Mouse (Mus musculus) stomach, postnatal 0 days (tissue): ENCODE measurements at regions not wholly inside any gene's neighbourhood (a gene's known extent, or its start where the extent isn't known, plus 50 kb on each side); places are given as distances from the start of the nearest gene placed in this dataset.

Experiments used
- ATAC-seq: fragments of 200-750 bp; cut with Nextera tagmentation; 2 replicates; pipeline ENCODE4 v1.8.0; 2017; ENCODE audit not compliant: low FRiP score, low TSS enrichment
- DNase-seq: peaks from one replicate; pipeline ENCODE4 v3.0.0-alpha.2; 2016; ENCODE audit warnings: low spot score
- H3K27ac ChIP-seq: fragments of 300-500 bp; sonication (generic); replicated peaks from 2 replicates; pipeline ENCODE4 v1.5.1; 2014; ENCODE audit warnings: mild to moderate bottlenecking, control low read depth
- H3K27me3 ChIP-seq: fragments of 300-500 bp; sonication (generic); 2 replicates; pipeline ENCODE4 v1.6.1; 2014; ENCODE audit warnings: low read length; ENCODE audit not compliant: control insufficient read depth, insufficient read depth
- H3K36me3 ChIP-seq: fragments of 300-500 bp; sonication (generic); 2 replicates; pipeline ENCODE4 v1.6.1; 2014; ENCODE audit warnings: low read length, mixed read lengths; ENCODE audit not compliant: control insufficient read depth, insufficient read depth
- H3K4me1 ChIP-seq: fragments of 300-500 bp; sonication (generic); replicated peaks from 2 replicates; pipeline ENCODE4 v1.6.1; 2014; ENCODE audit warnings: antibody characterized with exemption; ENCODE audit not compliant: control insufficient read depth, insufficient read depth
- H3K4me2 ChIP-seq: fragments of 300-500 bp; sonication (generic); replicated peaks from 2 replicates; pipeline ENCODE4 v1.6.1; 2014; ENCODE audit warnings: low read depth, mild to moderate bottlenecking, control low read depth, moderate library complexity
- H3K4me3 ChIP-seq: fragments of 300-500 bp; sonication (generic); 2 replicates; pipeline ENCODE4 v1.5.1; 2014; ENCODE audit warnings: low read depth, low read length, control low read depth
- H3K9ac ChIP-seq: fragments of 300-500 bp; sonication (generic); 2 replicates; pipeline ENCODE4 v1.6.1; 2014; ENCODE audit warnings: mild to moderate bottlenecking, low read length, control low read depth, mixed read lengths
- H3K9me3 ChIP-seq: fragments of 300-500 bp; sonication (generic); 2 replicates; pipeline ENCODE4 v1.6.1; 2016; ENCODE audit warnings: low read length; ENCODE audit not compliant: control insufficient read depth
- CTCF ChIP-seq: IDR thresholded peaks from 2 replicates; pipeline ENCODE4 v1.5.1; 2016; ENCODE audit warnings: antibody characterized with exemption, low read depth, mild to moderate bottlenecking, moderate library complexity
- EP300 ChIP-seq: optimal IDR thresholded peaks from 2 replicates; pipeline ENCODE3; 2016; ENCODE audit warnings: antibody characterized with exemption
- WGBS: fragments of 180-500 bp; shearing (Covaris S2); extraction: QIAGEN DNeasy Blood & Tissue Kit; methylation state at CpG from one replicate; pipeline ENCODE4 v1.1.7; 2014; 5-methylcytosine and 5-hydroxymethylcytosine counted together

GRCm38 (mm10) chr6:67088741-67089455 is 51.6 kb upstream of the Gadd45a start:
- Histone ChIP-seq H3K4me2 (no peak overlapping the region), H3K9ac (no peak overlapping the region), H3K4me3 (no peak overlapping the region), H3K27ac (no peak overlapping the region), H3K9me3 (no peaks in the 10 kb centered on the region), H3K4me1 (no peaks in the 10 kb centered on the region), H3K27me3 (no peaks in the 10 kb centered on the region), H3K36me3 (no peaks in the 10 kb centered on the region)
- no peak for DNase-seq
- ATAC-seq = no peak
- no peak for TF ChIP-seq CTCF
- TF ChIP-seq EP300 = no peak
- WGBS = 63% methylated on average over 21 of the region's 21 CpGs

GRCm38 (mm10) chr6:67087837-67088440 is 50.7 kb upstream of the Gadd45a start:
- H3K9me3 ChIP-seq = no peaks in the 10 kb centered on the region
- no peak for ATAC-seq
- no peaks in the 10 kb centered on the region for H3K4me1 ChIP-seq
- no peak overlapping the region for H3K27ac ChIP-seq
- H3K9ac ChIP-seq = no peak overlapping the region
- no peaks in the 10 kb centered on the region for H3K36me3 ChIP-seq
- DNase-seq = no peak
- H3K4me2 ChIP-seq = no peak overlapping the region
- TF ChIP-seq CTCF (no peak), EP300 (no peak)
- WGBS = 70% methylated on average over 5 of the region's 5 CpGs
- no peaks in the 10 kb centered on the region for H3K27me3 ChIP-seq
- H3K4me3 ChIP-seq = no peak overlapping the region

GRCm38 (mm10) chr6:67087393-67087792 is 50.1 kb upstream of the Gadd45a start:
- H3K4me1 ChIP-seq = no peaks in the 10 kb centered on the region
- DNase-seq (peak; percentile 30), ATAC-seq (peak; percentile 76; the same call in 1 of the 2 replicates)
- WGBS = 34% methylated on average over 3 of the region's 3 CpGs
- H3K27ac ChIP-seq = no peak overlapping the region
- H3K9me3 ChIP-seq = no peaks in the 10 kb centered on the region
- no peaks in the 10 kb centered on the region for H3K36me3 ChIP-seq
- H3K4me2 ChIP-seq = no peak overlapping the region
- no peak overlapping the region for H3K9ac ChIP-seq
- no peak overlapping the region for H3K4me3 ChIP-seq
- no peaks in the 10 kb centered on the region for H3K27me3 ChIP-seq
- no peak for TF ChIP-seq CTCF
